ENCODE assay signal across 8 mouse cellular contexts in genomic region chr8:71950482-71951221, GRCm38 (mm10). TPM values are rescaled to one million over a fixed set of nuclear protein-coding genes. Genes with fewer than 3 reads are reported as not detected.
DNase-seq lines count a peak whose midpoint lies in the region; ATAC-seq lines count a peak whose summit lies in the region.

TSS of gene Zfp961 (plus strand) at chr8:71951038.

- H3K4me3 ChIP-seq in heart, embryonic 10.5 days: peak within 1 kb of the TSS; percentile 81
- H3K4me3 ChIP-seq in kidney, embryonic 15.5 days (replicated peaks): peak within 1 kb of the TSS; percentile 85

- H3K27me3 ChIP-seq in heart, embryonic 10.5 days (ENCODE audit: insufficient read depth, poor library complexity, severe bottlenecking): no peaks in the 10 kb centered on the region
- H3K27me3 ChIP-seq in kidney, embryonic 15.5 days: no peaks in the 10 kb centered on the region

- ATAC-seq in erythroblast, adult 5-6 weeks (replicated peaks; ENCODE audit: low FRiP score, poor library complexity, severe bottlenecking): peak; percentile 100
- ATAC-seq in kidney, embryonic 15.5 days (replicated peaks; ENCODE audit: low FRiP score): peak; percentile 100
- peak; percentile 100 for ATAC-seq in monocyte, adult 5-6 weeks (replicated peaks; ENCODE audit: insufficient number of reproducible peaks, low FRiP score, low TSS enrichment, poor library complexity, severe bottlenecking)

- H3K9ac ChIP-seq in kidney, embryonic 15.5 days: peak within 1 kb of the TSS; percentile 75

- WGBS in heart, embryonic 10.5 days: 4% methylated on average over 34 of the region's 34 CpGs
- whole genome bisulfite sequencing in kidney, embryonic 15.5 days: 3% methylated on average over 34 of the region's 34 CpGs

- H3K27ac ChIP-seq in heart, embryonic 10.5 days: peak within 1 kb of the TSS; percentile 93
- peak within 1 kb of the TSS; percentile 90 for H3K27ac ChIP-seq in kidney, embryonic 15.5 days

- DNase-seq in B cell, adult 2 months: peak; percentile 94
- DNase-seq in brain, adult 2 months (ENCODE audit: low read depth, low spot score): peak; percentile 100
- DNase-seq in heart, embryonic 10.5 days (ENCODE audit: low spot score): peak; percentile 98
- DNase-seq in liver: peak; percentile 97
- DNase-seq in spleen, postnatal 4 days (ENCODE audit: low spot score in 2 of 2): peak; percentile 97 to 99

- H3K36me3 ChIP-seq in heart, embryonic 10.5 days: peaks cover 22% of the 10 kb centered on the region
- peaks cover 24% of the 10 kb centered on the region for H3K36me3 ChIP-seq in kidney, embryonic 15.5 days

- no peaks in the 10 kb centered on the region for H3K9me3 ChIP-seq in heart, embryonic 10.5 days
- peaks cover 10% of the 10 kb centered on the region; the same call in 1 of the 2 replicates for H3K9me3 ChIP-seq in kidney, embryonic 15.5 days (replicated peaks)

- peaks cover 14% of the 10 kb centered on the region for H3K4me1 ChIP-seq in heart, embryonic 10.5 days
- peaks cover 14% of the 10 kb centered on the region for H3K4me1 ChIP-seq in kidney, embryonic 15.5 days

- peak within 1 kb of the TSS; percentile 70 for H3K4me2 ChIP-seq in kidney, embryonic 15.5 days

RNA-seq across cellular contexts. Expression of gene Zfp961, which starts in this region (rescaled TPM):
- 11.7 and 15.8 TPM in 2 replicates for total RNA-seq in erythroblast, adult 5-6 weeks (2015; ENCODE audit: low replicate concordance)
- 8.6 and 9.1 TPM in 2 replicates for total RNA-seq in erythroblast, adult 5-6 weeks (2017; ENCODE audit: low replicate concordance)
- 16.2 and 19.5 TPM in 2 replicates for polyA plus RNA-seq in heart, embryonic 10.5 days (2016; fragmentation: Nextera tagmentation; extraction: Ambion mirVana)
- polyA plus RNA-seq in kidney, embryonic 15.5 days (2015; fragmentation: Nextera tagmentation; extraction: Ambion mirVana): 26.4 and 26.5 TPM in 2 replicates
- total RNA-seq in monocyte, adult 5-6 weeks (2017): 14.6 to 36.2 TPM (median 26.4 TPM) in 3 replicates

Comparison
In these comparisons a context has a peak if more than half of its experiments do, and no peak if none do; other contexts are left out.
1. Peak in every context shown above with its lines: DNase-seq, ATAC-seq, H3K4me3 ChIP-seq and H3K27ac ChIP-seq.